Mouse (Mus musculus) Patski (cell line): ENCODE results near the gene Acad12. TPM values are rescaled to one million over a fixed set of nuclear protein-coding genes. Genes with fewer than 3 reads are reported as not detected.
"Not testable (repeated sequence)": the region's sequence is repeated elsewhere in the genome, so short reads cannot be mapped to it uniquely, and the experiment has no call there.

Source experiments
- ATAC-seq: fragments of 100-300 bp; one replicate; pipeline ENCODE4 v1.8.0; 2021
- CTCF ChIA-PET: fragments of 350-600 bp; sonication (Branson Sonifier 250); formaldehyde crosslinking; loops from one replicate; lab custom pipeline; 2022; ENCODE audit warnings: inconsistent platforms; lab: Charles Lee
- POLR2A ChIA-PET: fragments of 350-600 bp; sonication (Branson Sonifier 250); formaldehyde crosslinking; loops from one replicate; lab custom pipeline; 2022; ENCODE audit warnings: antibody characterized with exemption, inconsistent platforms; lab: Charles Lee
- DNase-seq: peaks from one replicate; pipeline ENCODE4 v3.0.0-alpha.2; 2011; ENCODE audit warnings: low read depth, low spot score
- H3K27me3 ChIP-seq: fragments of 371-371 bp; one replicate; pipeline ENCODE4 v1.5.1; 2021
- CTCF ChIP-seq: fragments of 100-300 bp; IDR thresholded peaks from one replicate; pipeline ENCODE4 v1.5.1; 2021
- in situ Hi-C: fragments of 300-500 bp; cut with MboI; formaldehyde crosslinking; loops from 3 replicates; pipeline ENCODE4 v1.11.1; 2018; ENCODE audit warnings: low pct_unique_long_range_greater_than_20kb, mixed read lengths
- polyA plus RNA-seq: library from polyadenylated mRNA; unstranded; gene quantifications from one replicate; pipeline ENCODE4 v1.2.3, GENCODE M21; 2021

Gene Acad12
- polyA plus RNA-seq, 1 experiment from 2014 or later, result 29.8 TPM

- TF ChIP-seq CTCF, result peak; percentile 7
- ATAC-seq, H3K27me3 ChIP-seq, POLR2A ChIA-PET, DNase-seq, CTCF ChIA-PET, in situ Hi-C loops: not testable (repeated sequence)
These were observed 9.1 kb downstream of the Acad12 start for GRCm38 (mm10) chr5:121609556-121610135.

- no peaks in the 10 kb centered on the region for H3K27me3 ChIP-seq
- CTCF ChIA-PET, result interaction anchor here (0.6 to 1.8 kb wide), 18 partner anchors 10 to 173 kb away, joined by 3 to 10 read pairs (median 4); partner anchors contain the start of genes Acad12 and Aldh2
- in situ Hi-C loops, result no loop called here
These were observed 12.6 kb downstream of the Acad12 start for GRCm38 (mm10) chr5:121606151-121606550.

GRCm38 (mm10) chr5:121603815-121604214 lies 14.9 kb downstream of the Acad12 start:
- H3K27me3 ChIP-seq, ATAC-seq, POLR2A ChIA-PET, in situ Hi-C loops, CTCF ChIA-PET, DNase-seq: not testable (repeated sequence)

More at GRCm38 (mm10) chr5:121606151-121606550, 12.6 kb downstream of the Acad12 start:
- DNase-seq, result no peak
- peak; percentile 58 for ATAC-seq
- TF ChIP-seq CTCF, result peak; percentile 92
- POLR2A ChIA-PET, result interaction anchor here (0.5 to 1.2 kb wide), 3 partner anchors 13 to 61 kb away, joined by 4 to 9 read pairs (median 8); partner anchors contain the start of gene Acad12

DNA sequence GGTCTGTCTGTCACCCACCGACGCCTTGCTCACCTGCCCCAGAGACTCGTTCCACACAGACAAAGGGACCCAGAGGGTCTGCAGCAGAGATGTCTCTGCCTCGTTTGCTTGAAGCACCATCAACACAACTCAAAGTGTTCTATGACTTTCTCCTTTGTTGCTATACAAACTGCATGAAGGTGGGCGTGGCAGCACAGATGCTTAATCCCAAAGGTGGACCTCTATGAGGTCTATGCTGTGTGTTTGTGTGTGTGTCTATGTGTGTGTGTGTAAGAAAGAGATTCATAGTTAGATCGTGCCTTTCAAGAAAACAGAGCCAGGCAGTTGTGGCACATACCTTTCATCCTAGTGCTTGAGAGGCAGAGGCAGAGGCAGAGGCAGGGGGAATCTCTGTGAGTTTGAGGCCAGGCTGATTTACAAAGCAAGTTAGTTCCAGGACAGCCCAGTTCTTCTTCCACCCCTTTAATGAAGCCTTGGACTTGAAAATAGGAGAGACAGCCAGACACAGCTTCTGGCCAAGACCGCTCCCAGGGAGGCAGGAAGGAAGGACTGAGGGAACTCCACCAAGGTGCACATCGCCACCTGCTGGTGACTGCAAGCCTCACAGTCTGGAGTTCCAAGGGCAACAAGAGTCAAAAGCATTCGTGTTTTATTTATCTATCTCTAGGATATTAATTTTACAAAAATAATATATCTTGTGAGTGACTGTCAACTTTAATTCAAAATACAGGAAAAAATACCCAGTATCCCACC lies 17.0 kb downstream of the Acad12 start:
- ChIA-PET POLR2A (no interaction called here), CTCF (interaction anchor here (0.7 to 1.9 kb wide), 13 partner anchors 9 to 54 kb away, joined by 3 to 7 read pairs (median 4); partner anchors contain the start of gene Acad12)
- in situ Hi-C loops, result no loop called here
- peak; percentile 42 for ATAC-seq
- H3K27me3 ChIP-seq, result no peaks in the 10 kb centered on the region
- peak; percentile 97 for TF ChIP-seq CTCF
- no peak for DNase-seq

GRCm38 (mm10) chr5:121598871-121599610 lies 19.7 kb downstream of the Acad12 start:
- CTCF ChIA-PET, result interaction anchor here (1.0 to 1.2 kb wide), 2 partner anchors 14 to 36 kb away, joined by 3 read pairs; no protein-coding TSS in a partner anchor
- no peak for TF ChIP-seq CTCF
- in situ Hi-C loops, result loop anchor here (5.0 kb wide), 1 partner anchor 37 kb away; no protein-coding TSS in a partner anchor
- DNase-seq (no peak), ATAC-seq (no peak)
- POLR2A ChIA-PET, result interaction anchor here (0.6 to 0.7 kb wide), 3 partner anchors 13 to 23 kb away, joined by 3 to 4 read pairs (median 3); no protein-coding TSS in a partner anchor
- no peaks in the 10 kb centered on the region for H3K27me3 ChIP-seq

- no peaks in the 10 kb centered on the region for H3K27me3 ChIP-seq
- in situ Hi-C loops, result loop anchor here (5.0 kb wide), 1 partner anchor 36 kb away; no protein-coding TSS in a partner anchor
- no peak for ATAC-seq
- ChIA-PET POLR2A (interaction anchor here (0.6 kb wide), 1 partner anchor 17 kb away, joined by 4 read pairs; no protein-coding TSS in a partner anchor), CTCF (interaction anchor here (1.0 kb wide), 1 partner anchor 13 kb away, joined by 3 read pairs; no protein-coding TSS in a partner anchor)
- no peak for TF ChIP-seq CTCF
- no peak for DNase-seq
These were observed 20.7 kb downstream of the Acad12 start for GRCm38 (mm10) chr5:121597991-121598537.

DNA sequence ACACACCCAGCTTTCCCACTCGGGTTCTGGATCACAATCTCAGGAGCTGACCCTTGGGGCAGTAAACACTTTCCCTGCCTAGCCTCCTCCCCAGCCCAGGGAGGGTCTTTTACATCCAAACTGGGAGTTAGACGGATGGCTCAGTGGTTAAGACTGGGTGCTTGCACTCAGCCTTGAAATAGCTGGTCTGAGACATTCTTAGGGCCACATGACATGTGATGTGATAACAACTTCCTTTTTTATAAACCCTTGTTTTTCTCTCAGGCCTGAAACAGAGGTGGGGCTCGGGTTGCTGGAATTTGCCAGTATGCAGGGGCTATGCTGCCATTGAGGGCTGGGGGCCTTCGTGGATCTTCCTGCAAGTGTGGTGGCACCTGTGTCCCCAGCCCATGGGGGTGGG lies 21.4 kb downstream of the Acad12 start:
- in situ Hi-C loops, result loop anchor here (5.0 kb wide), 1 partner anchor 35 kb away; no protein-coding TSS in a partner anchor

DNA sequence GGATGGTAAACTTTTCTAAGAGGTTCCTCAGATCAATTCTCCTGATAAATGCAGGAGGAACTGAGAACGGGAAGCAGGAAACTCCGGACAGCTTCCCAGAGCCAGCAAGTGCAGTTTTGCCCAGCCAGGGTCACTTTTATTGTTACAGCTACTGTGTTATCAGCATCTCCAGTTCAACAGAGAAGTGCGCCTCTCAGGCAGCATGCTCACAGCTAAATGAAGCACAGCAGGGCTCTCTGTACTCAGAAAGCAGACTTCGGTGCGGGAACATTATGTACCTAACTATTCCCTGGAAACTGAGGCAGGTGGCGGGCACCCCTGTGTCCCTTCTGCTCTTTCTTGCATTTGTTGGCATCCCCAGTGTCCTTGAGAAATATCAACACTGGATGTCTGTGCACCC lies 22.5 kb downstream of the Acad12 start:
- no peak for TF ChIP-seq CTCF
- DNase-seq (no peak), ATAC-seq (no peak)
- H3K27me3 ChIP-seq, result no peaks in the 10 kb centered on the region
- CTCF ChIA-PET, result interaction anchor here (2.3 kb wide), 1 partner anchor 10 kb away, joined by 9 read pairs; no protein-coding TSS in a partner anchor
- POLR2A ChIA-PET, result no interaction called here
- in situ Hi-C loops, result loop anchor here (5.0 kb wide), 1 partner anchor 34 kb away; no protein-coding TSS in a partner anchor

More for the DNA sequence above, 21.4 kb downstream of the Acad12 start:
- CTCF ChIA-PET, result no interaction called here
- POLR2A ChIA-PET, result no interaction called here
- no peak for DNase-seq
- H3K27me3 ChIP-seq, result no peaks in the 10 kb centered on the region
- TF ChIP-seq CTCF, result no peak
- no peak for ATAC-seq

- CTCF ChIA-PET, result interaction anchor here (0.7 to 2.3 kb wide), 2 partner anchors 11 to 25 kb away, joined by 3 to 9 read pairs; no protein-coding TSS in a partner anchor
- H3K27me3 ChIP-seq, result no peaks in the 10 kb centered on the region
- ATAC-seq (no peak), DNase-seq (no peak)
- in situ Hi-C loops, result loop anchor here (5.0 kb wide), 1 partner anchor 33 kb away; no protein-coding TSS in a partner anchor
- POLR2A ChIA-PET, result no interaction called here
- no peak for TF ChIP-seq CTCF
These were observed 23.0 kb downstream of the Acad12 start for GRCm38 (mm10) chr5:121595758-121596157.
